31 mouse cellular contexts compared by ENCODE assay signal in the genomic region with DNA sequence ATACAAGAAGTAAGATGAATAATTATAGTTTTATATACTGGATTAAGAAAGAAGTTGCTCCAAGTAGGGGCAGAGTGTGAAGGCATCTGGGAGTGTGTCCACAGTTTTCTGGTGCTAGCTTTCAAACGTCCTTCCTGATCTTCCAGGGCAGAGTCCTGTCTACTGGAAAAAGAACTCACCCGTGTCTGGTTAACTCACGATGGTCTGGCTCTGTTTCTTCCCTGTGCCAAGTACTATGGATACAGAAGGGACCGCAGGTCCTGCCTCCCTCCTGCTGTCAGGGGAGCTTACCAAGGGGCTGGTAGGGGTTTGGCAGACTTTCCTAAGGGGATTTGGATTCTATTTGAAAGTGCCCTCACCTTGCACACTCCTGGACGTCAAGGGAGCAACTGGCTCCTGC. TPM values are rescaled to one million over a fixed set of nuclear protein-coding genes. Genes with fewer than 3 reads are reported as not detected.
DNase-seq lines count a peak whose midpoint lies in the region; ATAC-seq lines count a peak whose summit lies in the region.
"Had no signal": no experiment of that assay in that cellular context is flagged by ENCODE, and none has a peak within 500 bp of the region (broad histone marks: within the 10 kb centered on the region; RNA-seq: fewer than 3 reads in every experiment).

No protein-coding gene starts in this region.

- intact Hi-C loops in heart, postnatal 36 days (cut with DNase I) = no loop called here
- intact Hi-C loops in left cerebral cortex, postnatal 25 days (cut with DNase I) = no loop called here

- peaks cover 48% of the 10 kb centered on the region for H3K4me1 ChIP-seq in kidney, embryonic 15.5 days

- no peaks in the 10 kb centered on the region for H3K9me3 ChIP-seq in kidney, embryonic 15.5 days (replicated peaks)
- H3K9me3 ChIP-seq: heart, embryonic 13.5 days; hindbrain, embryonic 10.5 days; hindbrain, embryonic 15.5 days; liver, embryonic 12.5 days; midbrain, embryonic 15.5 days; neural tube, embryonic 15.5 days had no signal

- peak; percentile 65 for DNase-seq in kidney, adult 18-20 months
- no peak for DNase-seq in kidney, postnatal 4 days
- DNase-seq in kidney, postnatal 25 days = peak; percentile 45 to 73
- DNase-seq in heart, postnatal 36 days = no peak
- DNase-seq in thymus, postnatal 25 days = no peak
- no peak for DNase-seq in left cerebral cortex, postnatal 25 days (ENCODE audit: low spot score in 2 of 2)
- DNase-seq: adrenal gland, postnatal 14 days; cerebellum, adult 11 months; cerebellum, adult 9-10 months; cerebellum, postnatal 36 days; heart, postnatal 10 days; left cerebral cortex, postnatal 4 days; liver, postnatal 0 days; retina, postnatal 1 day; right cerebral cortex, postnatal 14 days; thymus, adult 2 months; thymus, postnatal 4 days had no signal

- H3K27me3 ChIP-seq in kidney, embryonic 15.5 days = peaks cover 29% of the 10 kb centered on the region
- H3K27me3 ChIP-seq: Patski had no signal

- H3K9ac ChIP-seq in kidney, embryonic 15.5 days = no peak overlapping the region
- H3K9ac ChIP-seq: heart, embryonic 13.5 days; hindbrain, embryonic 15.5 days; liver, embryonic 12.5 days; liver, postnatal 0 days; midbrain, embryonic 15.5 days; neural tube, embryonic 15.5 days had no signal

- H3K27ac ChIP-seq in kidney, embryonic 15.5 days = peak overlapping the region; percentile 2; the same call in 1 of the 2 replicates
- H3K27ac ChIP-seq: heart, embryonic 13.5 days; hindbrain, embryonic 10.5 days; hindbrain, embryonic 15.5 days; layer of hippocampus, adult 2 months; liver, embryonic 12.5 days; macrophage; midbrain, embryonic 15.5 days; neural tube, embryonic 15.5 days had no signal

- H3K4me3 ChIP-seq in kidney, embryonic 15.5 days (replicated peaks) = no peak overlapping the region; the same call in 1 of the 2 replicates
- H3K4me3 ChIP-seq: heart, embryonic 13.5 days; hindbrain, embryonic 10.5 days; hindbrain, embryonic 15.5 days; layer of hippocampus, adult 2 months; liver, embryonic 12.5 days; midbrain, embryonic 15.5 days; neural tube, embryonic 15.5 days had no signal

- H3K36me3 ChIP-seq in kidney, embryonic 15.5 days = no peaks in the 10 kb centered on the region
- H3K36me3 ChIP-seq: heart, embryonic 13.5 days; hindbrain, embryonic 10.5 days; hindbrain, embryonic 15.5 days; liver, embryonic 12.5 days; midbrain, embryonic 15.5 days; neural tube, embryonic 15.5 days had no signal

- peak overlapping the region; percentile 44 for H3K4me2 ChIP-seq in kidney, embryonic 15.5 days
- H3K4me2 ChIP-seq: heart, embryonic 13.5 days; hindbrain, embryonic 15.5 days; liver, embryonic 12.5 days; midbrain, embryonic 15.5 days; neural tube, embryonic 15.5 days had no signal

- 45% methylated on average over 5 of the region's 5 CpGs for WGBS in kidney, embryonic 15.5 days

- ATAC-seq in kidney, embryonic 15.5 days (replicated peaks; ENCODE audit: low FRiP score) = no peak
- ATAC-seq: forebrain, embryonic 14.5 days; inflammation-experienced regulatory T-cells, adult 6 months; liver, embryonic 12.5 days; liver, postnatal 0 days; midbrain, embryonic 15.5 days; Patski had no signal

RNA-seq across cellular contexts. Expression of a gene that starts 1.6 kb away (rescaled TPM):
- 26.8 and 28.8 TPM in 2 replicates for polyA plus RNA-seq in kidney, embryonic 15.5 days (2015; fragmentation: Nextera tagmentation; extraction: Ambion mirVana)
- total RNA-seq in heart, postnatal 36 days (2021) = not detected
- 1 to 10 TPM; 3.9 to 5.0 TPM for total RNA-seq in left cerebral cortex, postnatal 25 days (2021)
- total RNA-seq: heart, adult 8-10 months; heart, postnatal 10 days; MEL had no signal

Comparison
In these comparisons a context has a peak if more than half of its experiments do, and no peak if none do; other contexts are left out.
1. DNase-seq: peak in kidney, adult 18-20 months (single experiment) and kidney, postnatal 25 days (2 of 2); none in kidney, postnatal 4 days (0 of 2), heart, postnatal 36 days (0 of 2), thymus, postnatal 25 days (single experiment) and left cerebral cortex, postnatal 25 days (0 of 2).
2. RNA of a gene that starts 1.6 kb away (total RNA-seq): 3.9 to 5.0 TPM in left cerebral cortex, postnatal 25 days; not detected in heart, postnatal 36 days; every median in the first group is over 4 times any median in the second.